Mouse (Mus musculus): ENCODE measurements around the gene Slc35e2. TPM values are rescaled to one million over a fixed set of nuclear protein-coding genes. Genes with fewer than 3 reads are reported as not detected.
A peak's percentile ranks its signal among the peaks of the same experiment; 100 is the strongest.
"Not testable (repeated sequence)": the region's sequence is repeated elsewhere in the genome, so short reads cannot be mapped to it uniquely, and the experiment has no call there.

The Slc35e2 gene
- total RNA-seq, 2 experiments from 2014 or later = 2.9 to 3.8 TPM

GRCm38 (mm10) chr4:155660641-155661040, 59.4 kb downstream of the Slc35e2 start:
- DNase-seq = no peak
- intact Hi-C loops (cut with DNase I) = no loop called here

- intact Hi-C loops (cut with DNase I) = no loop called here
- no peak for DNase-seq
Observed at GRCm38 (mm10) chr4:155666903-155667302, 65.7 kb downstream of the Slc35e2 start.

- intact Hi-C loops (cut with DNase I) = no loop called here
- peak; percentile 95 to 97 for DNase-seq
Observed at GRCm38 (mm10) chr4:155668689-155669597, 67.7 kb downstream of the Slc35e2 start, which contains the start of gene Mib2. Mib2 (minus strand) TSS chr4:155669198.

GRCm38 (mm10) chr4:155669598-155670075, 68.4 kb downstream of the Slc35e2 start:
- DNase-seq = no peak
- intact Hi-C loops (cut with DNase I) = no loop called here

- intact Hi-C loops (cut with DNase I); DNase-seq: not testable (repeated sequence)
Observed at GRCm38 (mm10) chr4:155670236-155670635, 69.0 kb downstream of the Slc35e2 start.

- no peak for DNase-seq
- intact Hi-C loops (cut with DNase I) = no loop called here
Observed at GRCm38 (mm10) chr4:155672082-155672481, 70.9 kb downstream of the Slc35e2 start.

Other genes with a start within 250 kb of the Slc35e2 start
- gene Prkcz, start 240.1 kb upstream of the Slc35e2 start, total RNA-seq (2021) = 1 to 10 TPM in 1 of 2 experiments, under 1 TPM in 1; 0.87 to 1.2 TPM
- under 1 TPM; 0.23 to 0.25 TPM for gene Gabrd, start 203.3 kb upstream of the Slc35e2 start, total RNA-seq (2021)
- under 1 TPM; 0.15 to 0.38 TPM for gene Cfap74, start 192.2 kb upstream of the Slc35e2 start, total RNA-seq (2021)
- 100 to 1,000 TPM; 245 to 257 TPM for gene Tmem52, start 132.3 kb upstream of the Slc35e2 start, total RNA-seq (2021)
- gene Gnb1, start 110.1 kb upstream of the Slc35e2 start, total RNA-seq (2021) = 10 to 100 TPM; 55.4 to 63.3 TPM
- 10 to 100 TPM; 16.6 to 16.9 TPM for gene Nadk, start 39.0 kb upstream of the Slc35e2 start, total RNA-seq (2021)
- 10 to 100 TPM; 20.6 to 28.1 TPM for gene Cdk11b, start 23.4 kb downstream of the Slc35e2 start, total RNA-seq (2021)
- not detected for gene Gm10563, start 44.0 kb downstream of the Slc35e2 start, total RNA-seq (2021)
- gene Mmp23, start 52.0 kb downstream of the Slc35e2 start, total RNA-seq (2021) = 1 to 10 TPM; 2.2 to 3.5 TPM
- 10 to 100 TPM; 13.8 to 15.2 TPM for gene Mib2, start 67.8 kb downstream of the Slc35e2 start, total RNA-seq (2021)
- 1 to 10 TPM; 1.2 to 1.3 TPM for gene Fndc10, start 92.9 kb downstream of the Slc35e2 start, total RNA-seq (2021)
- 10 to 100 TPM; 32.3 to 34.8 TPM for gene Ssu72, start 103.4 kb downstream of the Slc35e2 start, total RNA-seq (2021)
- gene Tmem240, start 133.4 kb downstream of the Slc35e2 start, total RNA-seq (2021) = under 1 TPM; 0.28 to 0.39 TPM
- gene Atad3a, start 159.7 kb downstream of the Slc35e2 start, total RNA-seq (2021) = 10 to 100 TPM; 23.7 to 26.6 TPM
- gene Vwa1, start 173.3 kb downstream of the Slc35e2 start, total RNA-seq (2021) = 1 to 10 TPM; 4.6 to 4.7 TPM
- gene Tmem88b, start 184.5 kb downstream of the Slc35e2 start, total RNA-seq (2021) = under 1 TPM; 0.67 to 0.87 TPM
- gene Ankrd65, start 189.0 kb downstream of the Slc35e2 start, total RNA-seq (2021) = not detected
- 10 to 100 TPM; 38.3 to 49.1 TPM for gene Mrpl20, start 201.5 kb downstream of the Slc35e2 start, total RNA-seq (2021)
- 10 to 100 TPM; 19.7 to 23.7 TPM for gene Ccnl2, start 211.1 kb downstream of the Slc35e2 start, total RNA-seq (2021)
- gene Aurkaip1, start 229.9 kb downstream of the Slc35e2 start, total RNA-seq (2021) = 10 to 100 TPM; 67.3 to 73.1 TPM
- 10 to 100 TPM; 29.9 to 32.7 TPM for gene Mxra8, start 238.3 kb downstream of the Slc35e2 start, total RNA-seq (2021)
- gene Dvl1, start 246.0 kb downstream of the Slc35e2 start, total RNA-seq (2021) = 100 to 1,000 TPM; 104 to 110 TPM

All from gastrocnemius, postnatal 36 days (tissue).